Mouse (Mus musculus): ENCODE results near the gene Zic5. TPM values are rescaled to one million over a fixed set of nuclear protein-coding genes. Genes with fewer than 3 reads are reported as not detected.

Gene Zic5
- total RNA-seq, 1 experiment from 2014 or later, result not detected

DNA sequence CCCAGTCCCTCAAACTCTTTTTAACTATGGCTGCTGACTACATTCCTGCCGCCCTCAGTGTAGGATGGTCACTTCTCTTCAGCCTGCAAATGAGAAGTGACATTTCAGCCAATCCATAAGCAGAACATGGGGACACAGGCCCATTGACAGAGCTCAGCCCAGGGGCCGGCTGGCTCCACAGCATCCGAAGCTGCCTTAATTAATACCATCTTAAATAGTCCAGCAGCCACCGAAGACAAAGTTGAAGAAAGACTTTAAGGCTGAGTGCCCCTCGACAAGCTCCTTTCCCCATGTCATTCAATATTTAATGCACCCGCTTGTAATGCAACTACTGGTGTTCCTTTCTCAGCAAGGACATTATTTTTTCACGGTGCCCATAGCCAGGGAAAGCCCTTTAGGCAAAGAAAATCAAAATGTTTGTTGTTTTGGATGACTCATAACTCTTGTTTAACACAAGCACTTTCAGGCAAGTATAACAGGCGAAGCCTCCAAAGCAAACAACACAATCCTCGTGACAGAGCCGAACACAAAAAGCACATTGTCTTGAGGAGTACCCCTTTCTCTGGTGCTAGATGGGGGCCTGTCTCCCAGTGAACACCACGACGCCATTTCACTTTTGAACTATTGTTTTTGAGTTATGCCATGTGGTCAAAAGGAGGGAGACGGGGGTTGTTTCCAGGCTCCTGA lies 12.6 kb downstream of the Zic5 start:
- ATAC-seq (ENCODE audit: extremely low read depth, insufficient number of reproducible peaks, low FRiP score, poor library complexity, severe bottlenecking), result no peak

DNA sequence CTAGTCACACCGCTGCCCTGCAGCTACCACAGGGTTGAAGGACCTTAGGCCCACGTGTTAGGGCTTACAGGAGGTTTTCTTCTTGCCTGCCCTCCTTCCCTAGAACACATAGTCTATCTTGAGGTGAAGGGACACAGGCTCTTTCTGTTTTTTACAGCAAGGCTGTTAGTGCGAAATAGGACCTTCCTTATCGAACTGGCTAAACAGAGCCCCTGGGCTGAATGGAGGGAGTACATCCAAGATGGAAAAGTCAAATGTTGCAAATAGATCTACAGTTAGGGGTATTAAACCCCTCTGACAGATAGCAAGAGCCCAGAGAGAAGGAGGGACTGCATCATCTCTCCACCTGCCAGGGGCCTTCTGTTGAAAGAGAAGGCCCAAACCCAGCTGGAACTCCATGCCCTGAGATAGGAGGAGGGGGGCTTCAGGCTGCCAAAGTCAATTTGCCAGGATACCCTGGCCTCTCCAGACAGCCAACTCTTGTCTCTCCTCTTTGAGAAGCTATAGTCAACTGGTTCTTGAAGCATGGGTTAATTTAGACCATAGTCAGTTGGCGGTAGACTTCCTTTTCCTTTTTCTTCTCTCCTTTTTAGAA lies 13.8 kb downstream of the Zic5 start:
- no peak for ATAC-seq (ENCODE audit: extremely low read depth, insufficient number of reproducible peaks, low FRiP score, poor library complexity, severe bottlenecking)

DNA sequence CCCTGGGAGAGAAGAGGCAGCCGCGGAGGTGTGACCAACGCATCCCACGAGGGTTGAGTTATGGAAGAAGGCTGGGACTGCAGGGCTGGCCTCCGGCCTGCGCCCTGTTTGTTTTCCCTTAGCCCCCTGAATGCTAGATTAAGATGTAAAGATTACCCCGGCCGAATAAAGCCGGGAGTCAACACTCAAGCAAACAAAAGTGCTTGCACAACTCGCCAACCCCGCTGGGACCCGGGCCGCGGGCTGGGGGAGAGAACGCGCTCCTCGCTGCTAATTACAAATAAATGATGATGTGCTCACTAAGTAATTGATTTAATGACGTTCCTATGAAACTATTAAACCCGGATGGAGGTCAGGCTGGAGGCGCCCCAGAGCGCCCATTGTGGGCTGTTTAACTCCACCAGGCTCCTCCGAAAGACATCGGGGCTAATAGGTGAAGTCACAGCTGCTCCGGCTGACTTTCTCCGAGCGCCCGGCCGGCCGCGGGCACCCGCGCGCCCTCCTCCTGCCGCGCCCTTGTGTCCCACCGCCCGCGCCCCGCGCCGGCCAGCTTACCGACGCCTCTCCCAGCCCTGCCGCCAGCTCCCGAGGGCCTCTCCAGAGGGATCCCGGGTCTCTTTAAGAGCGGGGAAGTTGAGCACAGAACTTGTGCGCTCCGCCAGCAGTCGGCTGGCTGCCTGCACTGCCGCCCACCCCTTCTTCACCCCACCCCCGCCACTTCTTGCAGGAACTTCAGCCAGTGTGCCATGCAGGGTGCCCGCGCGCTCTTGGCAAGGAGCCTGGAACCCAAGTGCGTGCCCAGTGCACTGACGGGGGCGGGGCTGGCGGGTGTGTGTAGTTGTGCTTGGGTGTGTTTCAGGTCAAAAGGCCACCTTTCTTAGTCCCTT lies 14.7 kb downstream of the Zic5 start, which contains the start of gene Gm5089:
TSS of gene Gm5089 (minus strand) at position 620 of the 887 bp plus-strand sequence.
- ATAC-seq (ENCODE audit: extremely low read depth, insufficient number of reproducible peaks, low FRiP score, poor library complexity, severe bottlenecking), result no peak

DNA sequence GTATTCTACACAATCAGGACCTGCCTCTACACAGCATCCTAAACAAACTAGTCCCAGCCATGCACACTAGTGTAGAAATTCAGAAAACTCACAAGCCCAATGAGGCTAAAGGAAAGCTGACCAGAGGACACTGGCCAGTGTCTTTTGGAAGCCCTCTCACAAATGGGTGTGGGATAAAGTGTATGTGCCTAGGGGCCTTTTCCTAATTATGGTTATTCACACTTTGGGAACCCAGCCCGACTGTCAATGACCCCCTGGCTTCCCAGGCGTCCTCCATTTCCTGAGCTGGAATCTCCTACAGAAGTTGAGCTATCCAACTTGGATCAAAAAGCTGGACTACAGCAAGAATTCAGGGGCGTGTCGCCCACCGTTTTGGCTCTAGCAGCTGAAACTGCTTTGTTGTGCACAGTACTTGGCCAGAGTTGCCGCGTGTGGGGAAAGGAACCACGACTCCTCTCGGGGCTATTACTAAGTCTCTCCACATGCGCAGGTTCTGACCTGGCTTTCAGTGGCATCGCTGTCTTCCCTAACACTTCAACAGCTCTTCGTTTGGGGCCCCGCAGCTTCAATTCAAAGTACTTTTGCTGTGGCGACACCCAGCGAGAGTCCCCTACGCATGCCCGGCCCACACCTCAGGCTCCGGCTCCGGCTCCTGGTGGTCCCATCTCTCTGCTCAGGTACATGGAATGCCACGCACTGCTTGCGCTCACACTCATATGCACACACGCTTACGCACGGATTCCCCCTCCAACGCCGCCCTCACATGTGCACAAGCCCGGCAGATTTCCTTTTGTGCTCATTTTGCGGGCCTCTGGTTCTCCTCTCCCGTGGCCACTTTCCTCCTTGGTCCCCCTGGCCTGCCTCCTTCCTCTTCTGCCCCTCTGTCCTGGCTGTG lies 15.6 kb downstream of the Zic5 start:
- ATAC-seq (ENCODE audit: extremely low read depth, insufficient number of reproducible peaks, low FRiP score, poor library complexity, severe bottlenecking), result no peak

DNA sequence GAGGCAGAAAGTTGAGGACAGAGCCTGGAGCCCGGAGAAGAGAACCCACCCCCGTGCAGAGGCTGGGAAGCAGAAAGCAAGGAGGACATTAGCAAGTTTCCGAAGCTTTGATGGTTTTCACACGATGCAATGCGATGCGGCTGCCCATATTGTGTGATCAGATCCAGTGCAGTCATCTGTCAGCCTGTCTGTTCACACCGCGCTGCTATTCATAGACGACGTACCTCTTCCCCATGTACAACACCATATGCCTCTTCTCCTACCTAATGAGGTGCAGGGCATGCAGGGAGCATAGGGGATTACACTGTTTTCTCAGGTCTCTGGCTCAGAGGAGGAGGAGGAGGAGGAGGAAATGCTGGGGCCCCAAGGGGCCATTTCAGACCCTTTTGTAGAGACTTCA lies 28.6 kb downstream of the Zic5 start:
- no peak for ATAC-seq (ENCODE audit: extremely low read depth, insufficient number of reproducible peaks, low FRiP score, poor library complexity, severe bottlenecking)

DNA sequence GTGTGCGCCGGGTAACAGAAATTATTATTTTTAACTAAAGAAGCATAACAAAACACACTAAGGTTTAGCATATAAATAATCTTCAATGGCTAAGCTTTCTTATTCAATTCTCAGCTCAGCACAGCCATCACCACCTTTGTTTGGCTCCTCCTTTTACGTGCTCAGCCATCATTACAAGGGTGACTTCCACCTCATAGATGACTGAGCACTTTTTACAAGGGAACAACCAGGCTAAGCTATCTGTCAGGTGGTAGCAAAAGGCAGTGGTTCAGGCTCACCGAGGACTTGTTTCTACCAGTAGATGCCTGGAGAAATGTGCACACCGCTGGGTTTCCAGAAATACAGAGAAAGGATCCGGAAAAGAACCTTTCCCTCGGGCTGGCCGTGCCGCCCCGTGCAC lies 31.4 kb downstream of the Zic5 start:
- no peak for ATAC-seq (ENCODE audit: extremely low read depth, insufficient number of reproducible peaks, low FRiP score, poor library complexity, severe bottlenecking)

DNA sequence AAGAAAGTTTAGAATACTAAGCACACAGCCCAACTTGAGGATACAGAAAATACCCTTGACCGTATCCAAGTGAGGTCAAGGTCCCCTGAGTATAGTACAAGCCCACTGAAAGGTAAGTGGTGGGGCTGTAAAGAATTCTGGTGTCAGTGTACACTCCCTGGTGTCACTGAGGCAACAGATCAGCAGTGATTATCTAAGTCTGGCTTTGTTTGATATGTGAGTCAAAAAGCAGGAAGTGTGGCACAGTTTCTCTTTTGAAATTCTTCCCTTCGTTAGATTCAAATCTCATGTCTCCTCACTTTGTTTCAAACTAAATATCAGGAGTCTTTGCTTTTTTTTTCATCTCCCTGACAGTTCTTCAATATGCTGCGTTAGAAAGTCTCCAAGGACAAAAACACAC lies 32.9 kb downstream of the Zic5 start:
- ATAC-seq (ENCODE audit: extremely low read depth, insufficient number of reproducible peaks, low FRiP score, poor library complexity, severe bottlenecking), result no peak

DNA sequence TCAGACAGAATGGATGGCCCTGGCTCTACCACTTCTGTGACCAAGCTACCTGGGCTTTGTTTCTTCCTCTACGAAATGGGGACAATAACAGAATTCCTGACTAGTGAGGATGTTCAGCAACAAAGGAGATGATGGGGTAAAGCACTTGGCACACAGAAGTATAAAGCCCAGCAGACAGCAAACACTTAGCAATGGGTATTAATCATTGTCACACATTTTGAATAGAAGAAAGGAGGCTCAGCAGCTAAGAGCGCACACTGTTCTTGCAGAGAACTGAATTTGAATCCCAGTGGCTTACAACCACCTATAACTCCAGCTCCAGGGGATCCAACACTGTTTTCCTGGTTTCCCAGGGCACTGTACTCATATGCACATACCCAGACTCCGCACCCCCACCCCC lies 37.8 kb downstream of the Zic5 start:
- no peak for ATAC-seq (ENCODE audit: extremely low read depth, insufficient number of reproducible peaks, low FRiP score, poor library complexity, severe bottlenecking)

DNA sequence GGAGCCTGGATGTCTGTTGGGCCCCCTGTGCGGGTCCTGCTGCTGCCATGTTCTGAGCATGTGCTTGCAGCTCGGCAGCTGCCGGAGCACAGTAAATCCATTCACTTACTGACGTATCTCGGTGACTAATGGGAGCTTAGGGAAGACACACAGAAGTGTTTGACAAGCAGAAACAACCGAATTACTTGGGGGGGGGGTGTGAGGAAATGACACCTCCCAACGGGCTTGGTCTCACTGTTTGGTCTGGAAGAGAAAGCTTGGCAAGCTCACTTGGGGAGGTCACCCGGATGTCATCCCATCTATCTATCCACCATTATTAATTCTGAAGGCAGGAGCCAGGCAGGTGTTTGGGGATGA lies 38.3 kb downstream of the Zic5 start:
- ATAC-seq (ENCODE audit: extremely low read depth, insufficient number of reproducible peaks, low FRiP score, poor library complexity, severe bottlenecking), result no peak

DNA sequence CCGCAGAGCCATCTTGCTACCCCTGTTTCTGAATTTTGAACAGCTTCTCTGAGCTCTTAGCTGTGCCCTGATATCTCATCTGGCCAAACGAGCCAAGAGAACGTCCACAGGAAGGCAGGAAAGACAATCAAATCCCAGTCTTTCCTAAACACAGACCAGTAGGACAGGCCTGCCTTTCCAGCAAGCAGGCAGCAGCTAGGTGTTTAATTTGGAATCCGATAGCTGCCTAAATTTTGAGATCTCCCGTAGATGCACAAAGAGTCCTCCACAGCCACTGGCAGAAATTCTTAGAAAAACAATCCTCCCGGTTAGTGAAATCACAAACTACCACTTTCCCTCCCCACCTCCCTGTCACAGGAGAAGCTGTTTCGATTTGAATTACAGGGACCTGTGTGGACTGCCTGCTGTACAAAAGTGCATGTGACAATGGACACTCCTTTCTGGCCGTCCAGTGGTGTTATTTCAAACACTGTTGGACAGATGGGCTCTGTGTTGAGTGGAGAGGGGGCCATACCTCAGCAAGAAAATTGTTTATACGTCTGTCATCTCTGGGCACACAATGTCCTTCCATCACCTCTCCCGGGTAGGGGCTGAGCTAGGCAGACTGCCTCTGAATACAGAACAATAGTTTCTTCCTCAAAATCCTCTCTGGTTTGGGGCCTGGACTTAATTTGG lies 38.8 kb downstream of the Zic5 start:
- no peak for ATAC-seq (ENCODE audit: extremely low read depth, insufficient number of reproducible peaks, low FRiP score, poor library complexity, severe bottlenecking)

DNA sequence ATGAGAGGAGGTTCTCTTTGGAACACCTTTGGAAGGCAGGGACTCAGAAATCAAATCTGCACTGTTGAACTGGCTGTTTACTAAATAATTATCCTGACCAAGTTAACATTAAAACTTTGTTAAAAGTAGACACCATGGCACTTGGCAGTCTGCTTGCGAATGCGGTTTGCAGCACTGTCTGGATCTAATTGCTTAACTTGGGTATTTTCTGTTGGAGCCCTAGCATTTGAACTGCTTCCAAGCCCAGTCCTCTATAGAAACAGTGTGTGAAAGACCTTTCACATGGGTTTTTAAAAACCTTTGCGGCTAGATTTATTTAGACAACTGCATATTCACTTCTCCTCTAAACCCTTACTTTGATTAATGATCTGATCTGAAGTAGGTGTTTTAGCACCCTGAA lies 41.0 kb downstream of the Zic5 start:
- ATAC-seq (ENCODE audit: extremely low read depth, insufficient number of reproducible peaks, low FRiP score, poor library complexity, severe bottlenecking), result no peak

DNA sequence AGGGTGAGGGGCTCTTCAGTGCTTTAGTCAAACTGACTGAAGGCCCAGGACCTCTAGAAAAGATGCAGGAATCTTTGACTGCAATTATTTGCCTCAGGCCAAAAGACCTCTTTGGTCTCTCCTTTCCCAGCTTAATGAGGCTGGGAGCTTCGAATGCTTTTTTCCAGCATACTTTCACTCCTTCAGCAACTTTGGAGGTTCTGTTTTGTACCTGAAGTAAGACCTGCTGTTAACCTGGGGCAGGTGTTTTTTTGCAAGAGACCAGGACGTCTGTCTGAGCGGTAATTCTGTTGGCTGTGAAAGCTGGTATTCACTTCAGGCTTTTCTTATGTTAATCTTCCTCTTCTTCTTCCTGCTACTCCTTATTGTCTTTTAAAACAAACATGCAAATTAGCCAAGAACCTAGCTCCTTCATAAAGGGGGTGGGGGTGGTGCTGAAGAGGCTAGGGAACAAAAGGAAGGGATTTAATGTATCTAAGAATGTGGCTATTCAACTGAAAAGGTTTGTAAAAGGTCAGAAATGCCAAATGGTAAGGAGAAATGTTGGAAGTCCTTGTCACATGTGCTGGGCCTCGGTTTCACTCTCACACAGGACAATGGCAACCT lies 49.2 kb downstream of the Zic5 start:
- no peak for ATAC-seq (ENCODE audit: extremely low read depth, insufficient number of reproducible peaks, low FRiP score, poor library complexity, severe bottlenecking)

DNA sequence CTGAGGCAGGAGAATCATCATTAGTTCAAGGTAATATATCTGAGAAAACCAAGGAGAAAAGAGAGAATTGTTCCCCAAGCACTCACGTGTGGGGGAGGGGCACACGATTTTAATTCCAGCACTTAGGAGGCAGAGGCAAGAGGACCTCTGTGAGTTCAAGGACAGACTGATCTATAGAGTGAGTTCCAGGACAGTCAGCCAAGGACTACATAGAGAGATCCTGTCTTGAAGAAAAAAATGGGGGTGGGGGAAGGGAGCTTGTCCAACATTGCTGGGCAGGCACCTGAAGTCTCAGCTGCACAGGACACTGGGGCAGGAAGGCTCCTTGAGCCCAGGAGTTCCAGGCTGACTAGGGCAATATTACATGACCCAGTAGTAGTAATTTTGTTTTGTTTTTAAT lies 50.7 kb downstream of the Zic5 start:
- ATAC-seq (ENCODE audit: extremely low read depth, insufficient number of reproducible peaks, low FRiP score, poor library complexity, severe bottlenecking), result no peak

DNA sequence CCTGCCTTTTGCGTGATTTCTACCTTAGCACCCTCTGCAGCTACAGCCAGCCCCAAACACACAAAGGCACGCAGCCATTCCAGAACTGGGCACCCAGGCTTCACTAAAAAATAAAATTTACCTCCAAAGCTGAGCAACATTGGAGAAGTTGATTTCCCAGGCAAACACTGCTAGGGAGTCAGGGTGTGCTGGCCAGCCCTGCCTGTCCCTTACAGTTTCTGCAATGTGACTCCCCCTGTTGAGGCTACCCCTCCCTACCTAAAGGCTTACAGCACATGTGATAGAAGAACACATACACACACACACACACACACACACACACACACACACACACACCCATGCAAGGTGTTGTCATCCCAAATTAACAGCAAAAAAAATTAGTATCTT lies 51.9 kb downstream of the Zic5 start:
- ATAC-seq (ENCODE audit: extremely low read depth, insufficient number of reproducible peaks, low FRiP score, poor library complexity, severe bottlenecking), result no peak

DNA sequence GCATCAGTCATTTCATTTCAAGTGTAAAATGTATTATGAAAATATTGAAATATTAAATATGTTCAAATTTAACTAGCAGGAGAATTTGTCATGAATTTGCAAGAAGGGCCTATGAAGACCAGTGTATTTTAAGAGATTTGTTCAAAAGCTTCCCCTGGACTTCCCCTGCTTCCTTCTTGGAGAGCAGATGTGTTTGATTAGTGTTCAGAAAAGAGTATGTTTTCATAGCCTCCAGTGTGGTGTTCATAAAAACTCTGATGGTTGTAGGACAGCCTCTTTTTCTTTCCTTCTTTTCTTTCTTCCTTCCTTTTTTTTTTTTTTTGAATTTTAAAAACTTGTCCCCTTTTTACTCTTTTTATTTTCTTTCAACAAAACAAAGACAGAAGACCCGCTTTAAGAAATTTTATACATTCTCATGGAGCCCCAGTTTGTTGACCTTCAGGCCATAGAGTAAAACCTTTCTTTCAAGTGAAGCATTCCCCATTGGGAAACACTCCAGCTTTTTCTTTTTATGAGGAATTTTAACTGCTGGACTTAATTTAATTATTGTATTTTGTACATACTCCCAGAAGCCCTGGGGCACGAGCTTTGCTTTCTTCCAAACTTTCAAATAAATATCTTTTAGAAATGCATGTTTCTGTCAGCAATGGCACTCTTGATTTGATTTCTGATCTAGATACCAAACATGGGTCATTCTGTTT lies 52.5 kb downstream of the Zic5 start:
- no peak for ATAC-seq (ENCODE audit: extremely low read depth, insufficient number of reproducible peaks, low FRiP score, poor library complexity, severe bottlenecking)
